Mouse (Mus musculus): ENCODE data around the gene Mvd. TPM values are rescaled to one million over a fixed set of nuclear protein-coding genes. Genes with fewer than 3 reads are reported as not detected.
A peak's percentile ranks its signal among the peaks of the same experiment; 100 is the strongest.

The Mvd gene
- polyA plus RNA-seq, 1 experiment from 2014 or later, result 31.2 TPM

GRCm38 (mm10) chr8:122423659-122424058 is 19.6 kb downstream of the Mvd start:
- Histone ChIP-seq H3K4me2 (ENCODE audit: low read length) (no peak overlapping the region), H3K27me3 (ENCODE audit: insufficient read depth, low read length) (no peaks in the 10 kb centered on the region), H3K4me1 (replicated peaks; ENCODE audit: insufficient read depth, low read length) (peaks cover 6% of the 10 kb centered on the region; the same call in 1 of the 2 replicates), H3K36me3 (ENCODE audit: insufficient read depth, low read length) (peaks cover 1% of the 10 kb centered on the region; the same call in 1 of the 2 replicates), H3K4me3 (replicated peaks; ENCODE audit: low read depth, low read length) (no peak overlapping the region), H3K9me3 (replicated peaks; ENCODE audit: low read length) (no peaks in the 10 kb centered on the region), H3K27ac (no peak overlapping the region), H3K9ac (ENCODE audit: low read depth, low read length) (no peak overlapping the region)
- ATAC-seq (replicated peaks; ENCODE audit: low FRiP score, low read depth) (no peak), DNase-seq (ENCODE audit: low spot score) (peak; percentile 47)
- TF ChIP-seq CTCF (IDR thresholded peaks at IDR 0.05; ENCODE audit: low read depth), result no peak
- 33% methylated on average over 5 of the region's 5 CpGs for WGBS

- peaks cover 6% of the 10 kb centered on the region; the same call in 1 of the 2 replicates for H3K36me3 ChIP-seq (ENCODE audit: insufficient read depth, low read length)
- no peaks in the 10 kb centered on the region for H3K27me3 ChIP-seq (ENCODE audit: insufficient read depth, low read length)
- TF ChIP-seq CTCF (IDR thresholded peaks at IDR 0.05; ENCODE audit: low read depth), result no peak
- peaks cover 6% of the 10 kb centered on the region; the same call in 1 of the 2 replicates for H3K4me1 ChIP-seq (replicated peaks; ENCODE audit: insufficient read depth, low read length)
- H3K4me3 ChIP-seq (replicated peaks; ENCODE audit: low read depth, low read length), result no peak overlapping the region
- 83% methylated on average over 24 of the region's 24 CpGs for WGBS
- DNase-seq (ENCODE audit: low spot score), result no peak
- H3K27ac ChIP-seq, result no peak overlapping the region
- H3K9me3 ChIP-seq (replicated peaks; ENCODE audit: low read length), result no peaks in the 10 kb centered on the region
- no peak overlapping the region for H3K4me2 ChIP-seq (ENCODE audit: low read length)
- H3K9ac ChIP-seq (ENCODE audit: low read depth, low read length), result no peak overlapping the region
- no peak for ATAC-seq (replicated peaks; ENCODE audit: low FRiP score, low read depth)
Observed at GRCm38 (mm10) chr8:122423217-122423616, 20.0 kb downstream of the Mvd start.

GRCm38 (mm10) chr8:122421376-122422070 is 21.7 kb downstream of the Mvd start, which contains the start of gene Il17c:
Il17c (plus strand) TSS chr8:122422020.
- no peak for TF ChIP-seq CTCF (IDR thresholded peaks at IDR 0.05; ENCODE audit: low read depth)
- H3K9ac ChIP-seq (ENCODE audit: low read depth, low read length), result no peak within 1 kb of the TSS
- H3K4me1 ChIP-seq (replicated peaks; ENCODE audit: insufficient read depth, low read length), result peaks cover 6% of the 10 kb centered on the region; the same call in 1 of the 2 replicates
- no peak within 1 kb of the TSS for H3K27ac ChIP-seq
- no peak within 1 kb of the TSS for H3K4me2 ChIP-seq (ENCODE audit: low read length)
- ATAC-seq (replicated peaks; ENCODE audit: low FRiP score, low read depth), result no peak
- no peaks in the 10 kb centered on the region for H3K9me3 ChIP-seq (replicated peaks; ENCODE audit: low read length)
- H3K27me3 ChIP-seq (ENCODE audit: insufficient read depth, low read length), result no peaks in the 10 kb centered on the region
- H3K36me3 ChIP-seq (ENCODE audit: insufficient read depth, low read length), result peaks cover 18% of the 10 kb centered on the region; the same call in 1 of the 2 replicates
- no peak within 1 kb of the TSS for H3K4me3 ChIP-seq (replicated peaks; ENCODE audit: low read depth, low read length)
- no peak for DNase-seq (ENCODE audit: low spot score)
- 75% methylated on average over 14 of the region's 14 CpGs for WGBS

GRCm38 (mm10) chr8:122419881-122420555 is 23.2 kb downstream of the Mvd start:
- Histone ChIP-seq H3K4me2 (ENCODE audit: low read length) (no peak overlapping the region), H3K4me3 (replicated peaks; ENCODE audit: low read depth, low read length) (no peak overlapping the region), H3K27me3 (ENCODE audit: insufficient read depth, low read length) (no peaks in the 10 kb centered on the region), H3K9ac (ENCODE audit: low read depth, low read length) (no peak overlapping the region), H3K4me1 (replicated peaks; ENCODE audit: insufficient read depth, low read length) (peaks cover 6% of the 10 kb centered on the region; the same call in 1 of the 2 replicates), H3K27ac (no peak overlapping the region), H3K9me3 (replicated peaks; ENCODE audit: low read length) (no peaks in the 10 kb centered on the region), H3K36me3 (ENCODE audit: insufficient read depth, low read length) (peaks cover 33% of the 10 kb centered on the region)
- ATAC-seq (replicated peaks; ENCODE audit: low FRiP score, low read depth) (no peak), DNase-seq (ENCODE audit: low spot score) (no peak)
- 55% methylated on average over 9 of the region's 9 CpGs for WGBS
- TF ChIP-seq CTCF (IDR thresholded peaks at IDR 0.05; ENCODE audit: low read depth), result no peak

- Histone ChIP-seq H3K9me3 (replicated peaks; ENCODE audit: low read length) (no peaks in the 10 kb centered on the region), H3K27ac (no peak overlapping the region), H3K36me3 (ENCODE audit: insufficient read depth, low read length) (peaks cover 69% of the 10 kb centered on the region), H3K4me2 (ENCODE audit: low read length) (no peak overlapping the region), H3K27me3 (ENCODE audit: insufficient read depth, low read length) (no peaks in the 10 kb centered on the region), H3K9ac (ENCODE audit: low read depth, low read length) (no peak overlapping the region), H3K4me3 (replicated peaks; ENCODE audit: low read depth, low read length) (no peak overlapping the region), H3K4me1 (replicated peaks; ENCODE audit: insufficient read depth, low read length) (no peaks in the 10 kb centered on the region)
- DNase-seq (ENCODE audit: low spot score) (no peak), ATAC-seq (replicated peaks; ENCODE audit: low FRiP score, low read depth) (no peak)
- no peak for TF ChIP-seq CTCF (IDR thresholded peaks at IDR 0.05; ENCODE audit: low read depth)
- WGBS, result 82% methylated on average over 6 of the region's 6 CpGs
Observed at GRCm38 (mm10) chr8:122415554-122415953, 27.7 kb downstream of the Mvd start.

GRCm38 (mm10) chr8:122414311-122414710 is 28.9 kb downstream of the Mvd start:
- H3K27ac ChIP-seq, result no peak overlapping the region
- H3K4me2 ChIP-seq (ENCODE audit: low read length), result no peak overlapping the region
- H3K4me3 ChIP-seq (replicated peaks; ENCODE audit: low read depth, low read length), result no peak overlapping the region
- ATAC-seq (replicated peaks; ENCODE audit: low FRiP score, low read depth) (no peak; the same call in 1 of the 2 replicates), DNase-seq (ENCODE audit: low spot score) (no peak)
- H3K4me1 ChIP-seq (replicated peaks; ENCODE audit: insufficient read depth, low read length), result no peaks in the 10 kb centered on the region
- TF ChIP-seq CTCF (IDR thresholded peaks at IDR 0.05; ENCODE audit: low read depth), result no peak
- no peaks in the 10 kb centered on the region for H3K27me3 ChIP-seq (ENCODE audit: insufficient read depth, low read length)
- peaks cover 69% of the 10 kb centered on the region for H3K36me3 ChIP-seq (ENCODE audit: insufficient read depth, low read length)
- 75% methylated on average over 9 of the region's 9 CpGs for WGBS
- H3K9ac ChIP-seq (ENCODE audit: low read depth, low read length), result no peak overlapping the region
- H3K9me3 ChIP-seq (replicated peaks; ENCODE audit: low read length), result no peaks in the 10 kb centered on the region
